Mouse (Mus musculus) B cell, adult 2 months (primary cell): ENCODE measurements around the gene Stt3b.
A peak's percentile ranks its signal among the peaks of the same experiment; 100 is the strongest.

Source experiments
- DNase-seq, 2 experiments: peaks; one replicate each; pipeline ENCODE4 v3.0.0; 2022

Stt3b gene

DNA sequence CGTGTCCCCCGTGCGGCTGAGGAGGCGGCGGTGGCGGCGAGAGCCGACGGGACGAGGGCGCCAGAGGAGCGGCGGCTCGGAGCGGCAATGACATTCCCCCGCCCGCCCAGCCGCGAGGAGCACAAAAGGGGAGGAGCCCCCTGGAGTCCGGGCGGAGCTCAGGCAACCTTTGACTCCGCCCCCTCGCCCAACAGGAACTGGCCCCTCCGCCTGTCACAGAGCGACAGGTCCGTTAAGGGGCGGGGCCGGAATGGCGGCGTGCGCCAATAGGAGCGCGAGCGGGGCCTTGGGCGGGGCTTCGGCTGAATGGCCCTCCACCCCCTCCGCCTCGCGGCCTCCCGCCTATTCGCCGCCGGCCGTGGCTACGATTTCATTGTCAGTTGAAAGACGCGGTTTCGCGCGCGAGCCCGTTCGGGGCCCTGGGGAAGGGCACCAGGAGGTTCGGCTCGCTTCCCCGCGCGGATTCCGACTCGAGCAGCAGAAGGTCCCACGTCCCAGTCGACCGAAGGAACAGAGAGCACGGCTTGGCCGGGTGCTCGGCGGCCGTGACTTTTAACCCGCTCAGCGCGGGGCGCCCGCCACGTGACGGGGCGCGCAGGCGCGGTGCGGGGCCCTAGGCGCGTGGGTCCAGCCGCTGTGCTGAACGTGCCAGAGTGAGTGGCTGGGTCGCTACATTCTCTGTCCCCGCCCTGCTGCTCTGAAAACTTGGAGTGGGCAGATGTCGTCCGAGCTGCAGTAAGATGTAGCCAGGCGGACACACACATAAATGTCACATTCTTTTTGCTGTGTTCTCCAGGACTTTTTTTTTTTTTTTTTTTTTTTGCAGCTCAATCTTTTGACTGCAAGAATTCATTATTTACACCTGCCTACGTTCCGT is at the start of gene Stt3b:
Gene Stt3b (minus strand): TSS at position 76 of the 877 bp plus-strand sequence.
- peak; percentile 100 for DNase-seq

- DNase-seq, result peak; percentile 21
These were observed 48.2 kb upstream of the Stt3b start for GRCm38 (mm10) chr9:115358421-115358820.

DNA sequence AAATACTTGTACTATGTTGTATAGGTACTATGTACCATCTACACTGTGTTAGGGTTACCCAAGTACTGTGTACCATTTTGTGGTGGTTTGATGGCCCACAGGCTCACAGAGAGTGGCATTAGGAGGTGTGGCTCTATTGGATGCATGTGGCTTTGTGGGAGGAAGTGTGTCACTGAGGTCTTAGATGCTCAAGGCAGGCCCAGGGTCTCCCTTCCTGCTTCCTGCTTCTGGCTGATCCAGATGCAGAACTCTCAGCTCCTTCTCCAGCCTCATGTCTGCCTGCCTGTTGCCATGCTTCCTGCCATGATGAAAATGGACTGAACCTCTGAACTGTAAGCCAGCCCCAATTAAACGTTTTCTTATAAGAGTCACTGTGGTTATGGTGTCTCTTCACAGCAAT is 47.8 kb upstream of the Stt3b start:
- no peak for DNase-seq

- no peak for DNase-seq
These were observed 46.7 kb upstream of the Stt3b start for GRCm38 (mm10) chr9:115356731-115357458.

- no peak for DNase-seq
These were observed 45.8 kb upstream of the Stt3b start for GRCm38 (mm10) chr9:115355972-115356371.

DNA sequence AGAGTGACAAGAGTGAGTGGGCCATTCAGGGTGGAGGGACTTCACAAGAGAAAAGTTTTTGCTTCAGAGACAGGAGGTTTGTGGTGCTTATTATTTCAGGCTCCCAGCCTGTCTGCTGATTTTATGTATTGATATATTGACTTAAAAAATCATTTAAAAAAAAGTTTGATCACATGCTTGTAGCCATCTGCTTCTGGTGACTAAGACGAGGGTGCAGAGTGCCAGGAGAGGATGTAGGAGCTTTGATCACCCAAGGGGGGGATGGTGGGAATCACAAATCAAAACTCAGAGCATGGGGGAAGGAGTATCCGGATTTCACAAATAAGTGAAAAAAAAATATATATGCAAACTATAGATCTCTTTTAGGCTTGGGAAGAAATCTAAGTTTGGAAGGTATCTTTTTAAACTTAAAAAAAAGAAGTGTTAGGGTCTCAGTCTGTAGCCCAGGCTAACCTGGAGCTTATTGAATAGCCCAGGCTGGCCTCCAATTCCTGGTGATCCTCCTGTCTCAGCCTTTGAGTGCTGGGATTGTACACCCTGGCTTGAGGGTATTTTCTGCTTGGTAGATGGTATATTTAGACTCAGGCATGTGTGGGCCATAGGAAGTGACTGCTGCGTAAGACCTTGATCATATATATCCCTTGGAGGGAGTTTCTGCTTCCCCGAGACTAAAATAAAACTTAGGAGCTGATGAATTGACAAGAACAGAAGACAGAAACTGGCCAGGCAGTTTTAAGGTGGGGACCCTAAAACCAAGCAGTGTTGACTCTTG is 39.7 kb upstream of the Stt3b start:
- DNase-seq, result no peak

GRCm38 (mm10) chr9:115349106-115349505 is 38.9 kb upstream of the Stt3b start:
- DNase-seq, result no peak

GRCm38 (mm10) chr9:115344930-115345329 is 34.7 kb upstream of the Stt3b start:
- no peak for DNase-seq

DNA sequence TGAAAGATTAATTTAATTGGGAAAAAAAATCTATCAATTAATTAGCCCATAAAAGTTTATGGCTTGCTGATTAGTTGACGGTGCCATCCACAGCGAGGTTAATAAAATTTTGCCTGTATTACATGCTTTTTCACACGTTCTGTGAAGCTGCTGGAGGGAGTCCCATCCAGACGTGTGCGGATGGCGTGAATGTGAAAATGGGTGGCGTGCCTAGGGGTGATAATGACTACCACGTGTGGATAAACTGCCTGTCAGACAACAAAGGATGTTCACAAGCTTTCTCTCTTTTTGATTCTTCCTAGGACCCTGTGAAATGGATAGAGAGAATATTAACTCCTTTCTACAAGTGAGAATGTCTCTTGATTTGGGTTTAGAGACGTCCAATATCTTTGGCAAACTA is 31.4 kb upstream of the Stt3b start:
- DNase-seq, result no peak

DNA sequence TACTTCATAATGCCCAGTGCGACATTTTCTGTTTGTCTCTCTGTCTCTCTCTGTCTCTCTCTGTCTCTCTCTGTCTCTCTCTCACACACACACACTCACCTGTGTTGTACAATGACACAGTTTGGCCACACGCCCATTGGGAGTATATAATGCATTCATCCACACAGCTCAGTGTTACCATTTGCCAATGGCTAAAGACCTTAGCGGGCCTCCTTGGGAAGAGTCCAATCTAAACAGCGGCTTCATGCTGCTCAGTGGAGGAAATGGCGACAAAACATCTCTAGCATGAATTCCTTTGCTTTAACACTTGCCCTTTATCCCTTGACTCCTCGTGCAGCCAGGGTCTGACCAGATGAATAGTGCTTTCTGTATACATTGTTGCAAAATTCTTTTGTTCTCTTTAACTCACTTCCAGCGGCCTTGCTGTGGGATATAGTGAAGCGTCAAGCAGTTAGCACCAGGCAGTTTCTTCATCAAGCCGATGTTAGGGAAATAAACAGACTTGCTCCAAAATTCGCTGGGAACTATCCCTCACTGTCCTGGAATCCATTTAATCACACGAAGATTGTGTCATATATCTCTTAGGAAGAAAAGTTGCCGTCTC is 30.1 kb upstream of the Stt3b start:
- no peak for DNase-seq

- no peak for DNase-seq
These were observed 28.6 kb upstream of the Stt3b start for GRCm38 (mm10) chr9:115338816-115339215.

- DNase-seq, result no peak
These were observed 22.8 kb upstream of the Stt3b start for GRCm38 (mm10) chr9:115333016-115333415.

GRCm38 (mm10) chr9:115332339-115332738 is 22.1 kb upstream of the Stt3b start:
- no peak for DNase-seq

- DNase-seq, result no peak
These were observed 20.7 kb upstream of the Stt3b start for GRCm38 (mm10) chr9:115330861-115331476.

GRCm38 (mm10) chr9:115326533-115326890 is 16.3 kb upstream of the Stt3b start:
- no peak for DNase-seq

DNA sequence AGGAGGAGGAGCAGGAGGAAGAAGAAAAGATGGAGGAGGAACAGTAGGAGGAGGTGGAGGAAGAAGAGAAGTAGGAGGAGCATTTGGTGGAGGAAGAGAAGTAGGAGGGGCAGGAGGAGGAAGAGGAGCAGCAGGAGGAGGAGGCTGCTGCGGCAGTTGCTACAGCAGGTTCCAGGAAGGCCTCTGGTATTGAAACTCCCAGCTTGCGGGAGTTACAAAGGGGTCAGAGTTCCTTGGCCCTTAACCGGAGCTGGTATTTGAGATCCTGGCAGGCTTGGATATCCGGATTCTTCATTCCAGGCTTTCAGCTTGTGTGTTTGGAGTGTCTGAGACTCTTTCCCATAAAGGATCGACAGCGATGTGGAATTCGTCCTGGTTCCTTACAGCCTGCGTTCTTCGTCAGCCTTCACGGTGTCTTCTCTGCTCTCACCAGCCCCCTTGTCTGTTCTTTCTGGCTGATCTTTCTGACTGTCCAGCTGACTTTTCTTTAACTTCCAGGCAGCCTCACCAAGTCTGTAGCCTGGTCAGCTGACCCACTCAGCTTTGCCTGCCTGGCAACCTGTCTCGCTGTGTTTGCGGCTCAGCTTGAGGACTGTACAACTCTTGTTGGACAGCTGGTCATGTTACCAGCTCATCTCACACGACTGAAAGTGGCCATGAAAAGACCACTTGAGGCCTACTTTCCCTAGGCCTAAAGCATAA is 15.8 kb upstream of the Stt3b start:
- no peak for DNase-seq

- no peak for DNase-seq
These were observed 13.4 kb upstream of the Stt3b start for GRCm38 (mm10) chr9:115323572-115323971.

DNA sequence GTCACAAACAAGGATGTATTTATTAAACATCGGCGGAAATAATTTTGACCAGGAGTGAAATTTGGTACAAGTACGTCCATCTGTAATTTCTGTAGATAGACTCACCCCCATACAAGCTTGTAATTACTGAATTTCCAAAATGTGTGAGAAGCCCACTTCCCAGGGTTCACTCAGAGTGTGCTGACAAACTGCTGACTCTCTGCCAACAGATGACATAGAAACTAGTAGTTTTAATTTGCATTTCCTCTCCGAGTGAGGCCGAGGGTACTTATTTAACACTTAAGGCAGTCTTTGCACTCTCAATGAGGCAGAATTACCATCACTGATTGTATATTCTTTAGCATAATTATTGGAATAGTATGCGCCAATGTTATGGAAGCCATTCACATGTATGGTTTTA is 12.2 kb upstream of the Stt3b start:
- DNase-seq, result no peak

DNA sequence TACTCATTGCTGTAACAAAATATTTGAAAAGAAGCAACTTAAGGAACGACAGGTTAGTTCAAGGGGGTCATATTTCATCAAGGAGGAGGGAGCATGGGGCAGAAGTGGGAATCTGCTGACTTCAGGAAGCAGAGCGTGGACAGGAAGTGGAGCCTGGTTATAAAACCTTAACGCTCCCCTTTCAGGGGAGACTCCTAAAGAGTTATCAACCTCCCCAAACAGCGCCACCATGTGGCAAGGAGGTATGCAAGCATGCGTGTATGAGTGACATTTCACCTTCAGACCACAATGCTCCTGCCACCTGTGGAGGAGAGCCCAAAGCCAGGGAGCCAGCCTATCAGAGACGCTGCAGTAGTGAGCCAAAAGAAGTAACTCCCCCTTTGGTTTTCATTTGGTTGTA is 10.8 kb upstream of the Stt3b start:
- DNase-seq, result peak; percentile 50 to 52

DNA sequence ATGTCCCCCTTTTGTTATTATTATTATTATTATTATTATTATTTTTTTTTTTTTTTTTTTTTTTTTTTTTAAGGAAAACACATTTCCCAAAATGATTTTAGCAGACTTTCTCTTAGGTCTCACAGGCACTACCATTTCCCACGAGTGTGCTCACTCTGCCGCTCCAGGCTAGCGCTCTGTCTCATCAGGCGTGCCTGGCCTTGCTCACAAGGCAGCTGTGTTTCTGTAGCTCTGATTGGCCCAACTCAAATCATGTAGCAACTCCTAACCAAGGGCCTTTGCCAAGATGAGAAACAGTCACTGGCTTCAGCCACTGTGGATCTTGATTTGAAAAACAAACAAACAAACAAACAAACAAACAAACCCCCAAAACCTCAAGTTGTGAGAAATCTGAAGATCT is 9.9 kb upstream of the Stt3b start:
- no peak for DNase-seq

GRCm38 (mm10) chr9:115318621-115319375 is 8.6 kb upstream of the Stt3b start:
- DNase-seq, result no peak
